Mouse (Mus musculus) forebrain, embryonic 10.5 days (tissue): ENCODE measurements at regions not wholly inside any gene's neighbourhood (a gene's known extent, or its start where the extent isn't known, plus 50 kb on each side); places are given as distances from the start of the nearest gene placed in this dataset.

Experiments used
- DNase-seq: peaks from one replicate; pipeline ENCODE4 v3.0.0-alpha.2; 2017; ENCODE audit warnings: low spot score; ENCODE audit errors: extremely low spot score
- H3K27ac ChIP-seq: fragments of 300-500 bp; sonication (generic); 2 replicates; pipeline ENCODE4 v1.5.1; 2016; ENCODE audit warnings: mild to moderate bottlenecking
- H3K27me3 ChIP-seq: fragments of 300-500 bp; sonication (generic); 2 replicates; pipeline ENCODE4 v1.6.1; 2016; ENCODE audit warnings: mild to moderate bottlenecking; ENCODE audit not compliant: poor library complexity, severe bottlenecking
- H3K36me3 ChIP-seq: fragments of 300-500 bp; sonication (generic); replicated peaks from 2 replicates; pipeline ENCODE4 v1.6.1; 2016; ENCODE audit warnings: mild to moderate bottlenecking, moderate library complexity
- H3K4me1 ChIP-seq: fragments of 300-500 bp; sonication (generic); 2 replicates; pipeline ENCODE4 v1.6.1; 2016
- H3K4me3 ChIP-seq: fragments of 300-500 bp; sonication (generic); 2 replicates; pipeline ENCODE4 v1.5.1; 2016; ENCODE audit warnings: mild to moderate bottlenecking, moderate library complexity
- H3K9me3 ChIP-seq: fragments of 300-500 bp; sonication (generic); 2 replicates; pipeline ENCODE4 v1.6.1; 2016; ENCODE audit warnings: mild to moderate bottlenecking, moderate library complexity
- WGBS: fragments of 180-500 bp; shearing (Covaris S2); methylation state at CpG from one replicate; pipeline ENCODE4 v1.1.7; 2016; 5-methylcytosine and 5-hydroxymethylcytosine counted together

DNA sequence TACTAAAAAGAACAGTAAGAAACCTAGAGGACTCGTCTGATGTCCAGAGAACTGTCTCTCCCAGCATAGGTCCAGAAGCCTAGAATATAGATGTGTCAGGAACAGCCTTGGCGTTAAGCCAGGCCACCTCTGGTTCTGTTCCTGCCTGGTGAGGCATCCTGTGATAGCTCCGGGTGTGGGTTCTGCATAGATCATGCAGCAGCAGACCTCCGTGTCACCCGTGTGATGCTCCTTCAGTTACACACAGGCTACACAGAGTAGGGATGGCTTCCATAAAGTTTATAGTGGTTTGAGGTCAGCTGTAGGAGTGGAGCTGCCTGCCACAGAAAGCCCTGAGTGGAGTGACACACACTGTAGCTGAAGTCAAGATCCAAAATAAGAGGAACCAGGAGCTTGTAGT lies 163.6 kb upstream of the Stt3b start:
- no peak for DNase-seq
- peaks cover 4% of the 10 kb centered on the region for H3K4me1 ChIP-seq
- no peaks in the 10 kb centered on the region for H3K27me3 ChIP-seq
- H3K36me3 ChIP-seq: no peaks in the 10 kb centered on the region
- H3K27ac ChIP-seq: no peak overlapping the region
- 90% methylated on average over 5 of the region's 5 CpGs for WGBS
- 0 out of 2 replicates have a peak, but pooled peaks cover 2% of the 10 kb centered on the region for H3K9me3 ChIP-seq
- no peak overlapping the region for H3K4me3 ChIP-seq

DNA sequence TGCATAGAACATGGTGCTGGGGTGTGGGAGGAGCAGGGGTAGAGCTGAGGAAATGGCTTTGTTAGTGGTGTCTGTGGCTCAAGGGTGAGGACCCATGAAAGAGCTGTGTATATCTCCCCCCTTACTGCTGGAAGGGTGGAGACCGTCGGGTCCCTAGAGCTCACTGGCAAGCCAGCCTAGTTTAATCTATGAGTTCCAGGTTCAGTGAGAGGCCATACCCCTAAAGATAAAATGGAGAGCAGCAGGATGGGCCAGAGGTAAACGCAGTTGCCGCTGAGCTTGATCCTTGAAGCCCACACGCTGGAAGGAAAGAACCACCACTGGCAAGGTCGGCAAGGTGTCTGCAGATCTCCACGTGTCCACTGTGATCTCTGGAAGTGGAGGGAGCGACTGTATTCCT lies 164.1 kb upstream of the Stt3b start:
- peaks cover 7% of the 10 kb centered on the region for H3K4me1 ChIP-seq
- H3K27ac ChIP-seq: no peak overlapping the region
- WGBS: 90% methylated on average over 8 of the region's 8 CpGs
- H3K27me3 ChIP-seq: no peaks in the 10 kb centered on the region
- 0 out of 2 replicates have a peak, but pooled peaks cover 2% of the 10 kb centered on the region for H3K9me3 ChIP-seq
- no peak for DNase-seq
- no peaks in the 10 kb centered on the region for H3K36me3 ChIP-seq
- no peak overlapping the region for H3K4me3 ChIP-seq

DNA sequence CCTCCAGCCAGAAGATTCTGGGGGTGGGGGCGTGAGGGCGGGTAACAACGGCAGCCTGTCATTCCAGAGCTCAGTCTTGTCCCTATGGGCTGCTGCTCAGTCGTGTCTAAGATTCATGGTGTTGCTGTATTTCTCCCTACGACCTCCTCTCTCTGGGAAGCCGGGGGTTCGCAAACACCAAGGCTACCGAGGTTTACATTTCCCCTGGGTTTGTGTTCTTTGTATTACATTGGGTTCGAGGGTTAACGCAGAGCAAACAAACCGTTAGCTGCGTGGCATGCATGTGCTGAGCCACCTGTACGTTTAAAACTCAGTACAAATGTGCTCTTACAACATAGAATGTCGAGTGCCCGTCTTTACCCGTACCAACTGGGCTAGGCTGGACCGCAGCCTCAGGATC lies 166.0 kb upstream of the Stt3b start:
- Histone ChIP-seq H3K9me3 (0 out of 2 replicates have a peak, but pooled peaks cover 2% of the 10 kb centered on the region), H3K27ac (no peak overlapping the region), H3K4me1 (peaks cover 8% of the 10 kb centered on the region), H3K4me3 (no peak overlapping the region), H3K36me3 (no peaks in the 10 kb centered on the region), H3K27me3 (no peaks in the 10 kb centered on the region)
- 80% methylated on average over 17 of the region's 17 CpGs for WGBS
- no peak for DNase-seq

DNA sequence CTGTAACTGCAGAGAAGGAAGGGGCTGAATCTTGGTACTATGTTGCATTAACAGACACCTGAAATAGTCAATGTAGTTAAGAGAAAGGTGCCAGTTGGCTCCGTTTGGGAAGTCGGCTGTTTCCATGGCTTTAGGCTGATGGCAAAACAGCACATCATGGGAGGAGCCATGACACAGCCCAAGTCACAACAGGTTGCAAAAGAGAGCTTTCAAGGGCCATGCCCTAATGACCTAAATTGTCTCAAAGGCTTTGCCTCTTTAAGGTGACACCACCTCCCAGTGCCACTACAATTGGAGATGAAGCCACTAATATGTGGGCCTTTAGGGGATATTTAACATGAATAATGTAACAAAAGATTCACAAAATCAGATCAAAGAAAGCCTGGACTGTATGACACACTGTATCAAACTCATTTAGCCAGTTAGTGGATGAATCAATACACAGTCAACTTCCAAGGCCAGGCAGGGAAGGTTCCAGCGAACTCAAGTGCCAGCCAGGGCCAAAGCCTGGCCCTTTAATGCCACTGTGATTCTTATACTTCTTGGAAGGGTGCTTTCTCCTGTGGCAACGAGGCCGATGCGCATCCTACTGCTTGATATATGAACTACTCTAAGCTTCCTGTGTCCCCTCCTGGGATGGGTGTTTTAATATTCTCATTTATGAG lies 167.5 kb upstream of the Stt3b start:
- WGBS: 92% methylated on average over 6 of the region's 6 CpGs
- Histone ChIP-seq H3K27me3 (no peaks in the 10 kb centered on the region), H3K9me3 (0 out of 2 replicates have a peak, but pooled peaks cover 2% of the 10 kb centered on the region), H3K27ac (no peak overlapping the region), H3K4me3 (no peak overlapping the region), H3K4me1 (peaks cover 10% of the 10 kb centered on the region), H3K36me3 (no peaks in the 10 kb centered on the region)
- no peak for DNase-seq

DNA sequence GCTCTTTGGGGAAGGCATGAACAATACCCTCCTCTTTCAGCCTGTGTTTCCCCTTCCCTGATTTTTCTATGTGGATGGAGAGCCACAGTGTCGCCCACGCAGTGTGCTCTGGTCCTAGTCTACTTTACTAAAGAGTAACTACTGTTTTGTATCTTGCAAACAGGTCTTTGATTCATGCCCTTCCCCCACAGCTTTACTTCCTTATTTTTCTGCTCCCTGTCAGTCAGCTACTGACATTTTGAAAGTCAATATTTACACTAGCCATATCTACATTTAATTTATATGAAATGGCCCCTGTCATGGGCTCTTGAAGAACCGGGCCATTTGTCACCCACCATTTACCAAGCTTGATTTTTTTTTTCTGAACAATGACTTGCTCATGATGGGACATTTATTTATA lies 168.7 kb upstream of the Stt3b start:
- peaks cover 10% of the 10 kb centered on the region for H3K4me1 ChIP-seq
- H3K4me3 ChIP-seq: no peak overlapping the region
- no peaks in the 10 kb centered on the region for H3K27me3 ChIP-seq
- 0 out of 2 replicates have a peak, but pooled peaks cover 2% of the 10 kb centered on the region for H3K9me3 ChIP-seq
- 66% methylated on average over 3 of the region's 3 CpGs for WGBS
- no peak overlapping the region for H3K27ac ChIP-seq
- no peaks in the 10 kb centered on the region for H3K36me3 ChIP-seq
- DNase-seq: no peak

DNA sequence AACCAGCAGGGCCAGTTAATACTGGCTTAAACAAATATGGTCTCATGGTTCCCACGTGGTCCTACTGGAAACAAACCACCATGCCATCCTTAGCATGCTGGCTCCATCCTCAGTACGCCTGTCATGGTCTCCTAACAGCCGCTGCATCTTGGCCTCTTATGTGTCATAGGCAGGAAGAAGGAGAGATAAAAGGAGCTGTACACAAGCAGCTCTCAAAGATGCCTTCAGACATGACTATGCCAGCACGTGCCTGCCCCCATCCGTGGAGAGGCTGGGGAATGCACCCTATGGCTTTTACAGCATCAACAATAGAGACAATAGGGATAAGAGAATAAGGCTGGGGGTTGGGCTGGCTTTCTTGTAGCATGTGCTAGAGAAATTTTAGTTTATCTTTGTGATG lies 171.0 kb upstream of the Stt3b start:
- H3K27me3 ChIP-seq: no peaks in the 10 kb centered on the region
- H3K27ac ChIP-seq: no peak overlapping the region
- DNase-seq: no peak
- WGBS: 70% methylated on average over 5 of the region's 5 CpGs
- peaks cover 10% of the 10 kb centered on the region for H3K4me1 ChIP-seq
- H3K36me3 ChIP-seq: no peaks in the 10 kb centered on the region
- no peaks in the 10 kb centered on the region for H3K9me3 ChIP-seq
- H3K4me3 ChIP-seq: no peak overlapping the region

DNA sequence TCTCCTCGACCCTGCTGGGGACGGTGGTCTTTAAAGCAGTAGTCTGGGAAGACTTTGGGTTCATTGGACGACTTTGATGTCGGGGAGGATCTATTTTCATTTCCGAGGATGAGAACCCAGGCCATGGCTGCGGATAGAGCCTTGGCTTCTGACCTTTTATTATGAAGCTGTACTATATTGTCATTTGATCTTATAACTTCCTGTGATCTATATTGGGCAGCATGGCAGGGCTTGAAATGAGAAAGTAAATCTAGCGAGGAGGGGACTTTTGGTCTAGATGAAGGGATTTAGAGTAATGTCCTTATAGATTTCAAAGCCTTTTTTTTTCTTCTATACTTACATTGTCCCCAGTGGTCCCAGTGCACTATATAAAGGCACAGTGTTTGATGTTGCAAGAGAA lies 172.8 kb upstream of the Stt3b start:
- no peaks in the 10 kb centered on the region for H3K36me3 ChIP-seq
- no peak for DNase-seq
- no peak overlapping the region for H3K27ac ChIP-seq
- peaks cover 10% of the 10 kb centered on the region for H3K4me1 ChIP-seq
- no peaks in the 10 kb centered on the region for H3K9me3 ChIP-seq
- 86% methylated on average over 7 of the region's 7 CpGs for whole genome bisulfite sequencing
- no peak overlapping the region for H3K4me3 ChIP-seq
- H3K27me3 ChIP-seq: no peaks in the 10 kb centered on the region

DNA sequence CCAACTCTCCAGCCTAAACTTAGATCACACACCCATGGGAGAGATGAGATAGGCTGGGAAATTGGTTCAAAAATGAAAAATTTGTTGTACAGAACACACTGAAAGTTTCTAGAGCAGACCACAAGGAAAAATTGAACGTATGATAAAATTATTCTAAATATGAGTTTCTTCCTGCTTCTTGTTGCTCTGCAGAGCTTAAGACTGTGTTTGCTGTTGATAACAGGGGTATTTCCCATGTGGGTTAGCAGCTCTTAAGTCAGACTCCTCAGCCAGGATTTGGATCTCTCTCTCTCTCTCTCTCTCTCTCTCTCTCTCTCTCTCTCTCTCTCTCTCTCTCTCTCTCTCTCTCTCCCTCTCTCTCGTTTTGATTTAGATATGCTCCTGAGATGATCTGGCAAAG lies 173.5 kb upstream of the Stt3b start:
- 59% methylated on average over 2 of the region's 2 CpGs for WGBS
- Histone ChIP-seq H3K9me3 (no peaks in the 10 kb centered on the region), H3K4me3 (no peak overlapping the region), H3K27ac (no peak overlapping the region), H3K27me3 (no peaks in the 10 kb centered on the region), H3K36me3 (no peaks in the 10 kb centered on the region), H3K4me1 (peaks cover 8% of the 10 kb centered on the region)
- DNase-seq: no peak

DNA sequence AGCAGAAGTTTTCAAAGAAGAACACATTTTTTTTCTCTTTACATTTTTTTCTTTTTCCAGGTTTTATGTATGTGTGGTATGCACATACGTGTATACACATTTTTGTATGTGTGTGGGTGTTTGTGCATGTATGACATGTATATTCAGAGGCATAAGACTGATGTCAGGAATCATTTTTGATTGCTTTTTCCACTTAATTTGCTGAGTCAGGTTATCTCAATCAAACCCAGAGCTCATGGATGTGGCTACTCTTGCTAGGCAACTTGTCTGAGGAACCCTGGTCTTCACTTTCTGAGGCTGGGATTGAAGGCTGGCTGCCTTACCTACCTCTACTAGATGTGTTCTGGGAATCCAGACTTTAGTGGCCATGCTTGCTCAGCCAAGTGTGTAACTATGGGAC lies 174.2 kb upstream of the Stt3b start:
- no peaks in the 10 kb centered on the region for H3K27me3 ChIP-seq
- H3K36me3 ChIP-seq: no peaks in the 10 kb centered on the region
- H3K9me3 ChIP-seq: no peaks in the 10 kb centered on the region
- H3K4me3 ChIP-seq: no peak overlapping the region
- WGBS: 92% methylated on average over 1 of the region's 1 CpGs
- DNase-seq: no peak
- H3K4me1 ChIP-seq: 0 out of 2 replicates have a peak, but pooled peaks cover 6% of the 10 kb centered on the region
- H3K27ac ChIP-seq: no peak overlapping the region

DNA sequence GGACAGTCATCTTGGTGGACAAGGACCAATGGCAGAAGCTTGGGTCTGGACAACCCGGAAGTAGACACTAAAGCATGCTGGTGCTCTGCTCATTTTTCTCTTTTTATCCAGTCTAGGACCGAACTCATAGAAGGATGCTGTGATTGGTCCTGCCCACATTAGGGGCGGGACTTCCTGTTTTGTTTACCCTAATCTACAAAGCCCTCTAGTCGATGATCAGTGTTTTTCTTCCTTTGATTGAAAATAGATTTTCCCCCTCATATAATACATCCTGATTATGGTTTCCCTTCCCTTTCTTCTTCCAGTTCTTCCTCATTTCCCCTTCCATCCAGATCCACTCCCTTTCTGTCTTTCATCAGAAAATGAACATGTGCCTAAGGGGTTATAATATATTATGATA lies 175.0 kb upstream of the Stt3b start:
- 0 out of 2 replicates have a peak, but pooled peaks cover 7% of the 10 kb centered on the region for H3K4me1 ChIP-seq
- no peak overlapping the region for H3K27ac ChIP-seq
- H3K27me3 ChIP-seq: no peaks in the 10 kb centered on the region
- H3K36me3 ChIP-seq: no peaks in the 10 kb centered on the region
- no peak overlapping the region for H3K4me3 ChIP-seq
- no peak for DNase-seq
- H3K9me3 ChIP-seq: no peaks in the 10 kb centered on the region
- 89% methylated on average over 4 of the region's 4 CpGs for WGBS

DNA sequence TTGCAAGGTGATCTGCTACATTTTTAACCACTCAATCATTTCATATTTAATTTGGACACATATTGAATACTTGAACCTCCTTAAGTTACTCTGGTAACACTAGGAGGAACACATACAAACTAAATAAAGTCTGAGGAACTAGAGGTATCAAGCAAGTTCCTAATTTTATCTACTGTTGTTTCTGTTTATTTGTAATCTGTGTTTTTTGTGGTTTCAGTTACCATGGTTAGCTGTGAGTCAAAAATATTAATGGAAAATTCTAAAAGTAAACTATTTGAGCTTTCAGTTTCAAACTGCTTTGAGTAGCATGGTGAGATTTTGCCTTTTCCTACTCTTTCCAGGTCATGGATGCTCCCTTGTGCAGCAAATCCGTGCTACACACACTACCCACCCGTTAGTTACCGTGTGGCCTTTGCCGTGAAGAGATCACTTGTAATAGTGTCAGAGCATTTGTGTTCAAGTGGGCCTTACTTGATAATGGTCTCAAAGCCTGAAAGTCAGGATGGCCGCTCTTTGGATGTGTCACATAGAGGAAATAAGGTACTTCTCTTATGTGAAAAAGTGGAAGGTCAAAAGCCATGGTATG lies 177.0 kb upstream of the Stt3b start:
- Histone ChIP-seq H3K9me3 (no peaks in the 10 kb centered on the region), H3K27ac (no peak overlapping the region), H3K4me1 (0 out of 2 replicates have a peak, but pooled peaks cover 3% of the 10 kb centered on the region), H3K4me3 (no peak overlapping the region), H3K36me3 (no peaks in the 10 kb centered on the region), H3K27me3 (no peaks in the 10 kb centered on the region)
- DNase-seq: no peak
- 91% methylated on average over 5 of the region's 5 CpGs for WGBS

DNA sequence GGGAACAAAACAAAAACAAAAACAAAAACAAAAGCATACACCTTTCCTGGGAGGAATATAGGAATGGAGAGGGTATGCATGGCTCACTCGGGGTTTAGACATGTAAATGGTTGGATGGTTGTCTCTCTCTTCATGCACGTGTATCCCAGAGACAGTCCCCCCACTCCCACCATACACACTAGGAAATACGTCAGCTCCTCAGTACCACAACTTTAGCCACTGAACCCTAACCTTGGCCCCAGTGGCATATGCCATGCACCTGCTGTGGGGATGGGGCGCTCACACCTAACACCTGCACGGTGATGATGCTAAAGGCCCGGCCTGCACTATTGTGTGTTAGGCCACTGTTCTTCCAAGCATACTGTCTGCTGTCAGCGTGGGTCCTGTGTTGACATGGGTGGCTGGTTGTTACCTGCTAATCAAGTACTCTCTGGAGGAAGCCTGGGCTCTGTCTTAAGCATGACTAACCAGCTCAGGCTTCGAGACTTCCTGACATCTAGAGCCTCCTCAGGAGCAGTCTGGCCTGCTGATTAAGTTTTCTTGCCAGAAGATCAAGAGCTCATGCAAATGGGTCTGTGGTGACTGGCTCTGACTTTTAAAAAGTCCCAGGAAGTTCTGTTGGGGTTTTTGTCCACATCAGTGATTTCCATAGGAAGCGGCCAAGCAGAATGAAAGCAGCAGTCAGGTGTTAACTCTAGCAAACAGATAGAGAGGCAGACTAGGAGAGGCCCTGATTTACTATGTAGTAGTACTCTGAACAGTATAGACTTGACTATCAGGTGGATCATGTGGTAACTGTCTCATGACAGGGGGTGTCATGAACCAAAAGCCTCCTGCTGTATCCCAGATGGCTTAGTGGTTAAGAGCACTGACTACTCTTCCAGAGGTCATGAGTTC lies 178.9 kb upstream of the Stt3b start:
- DNase-seq: no peak
- no peaks in the 10 kb centered on the region for H3K9me3 ChIP-seq
- H3K27me3 ChIP-seq: no peaks in the 10 kb centered on the region
- H3K27ac ChIP-seq: no peak overlapping the region
- H3K4me1 ChIP-seq: 0 out of 2 replicates have a peak, but pooled peaks cover 3% of the 10 kb centered on the region
- no peak overlapping the region for H3K4me3 ChIP-seq
- H3K36me3 ChIP-seq: no peaks in the 10 kb centered on the region
- 84% methylated on average over 9 of the region's 9 CpGs for WGBS
